Mouse (Mus musculus): ENCODE measurements around the gene Arhgap28.

- no peak for TF ChIP-seq TAL1 (conservative IDR thresholded peaks at IDR 0.05; ENCODE audit: low read depth, low read length)
- TF ChIP-seq CTCF (IDR thresholded peaks at IDR 0.05; ENCODE audit: low read depth, low read length), result no peak
- TF ChIP-seq GATA1 (IDR thresholded peaks at IDR 0.05; ENCODE audit: borderline replicate concordance, low read length), result no peak
- no peak for TF ChIP-seq GATA2 (IDR thresholded peaks at IDR 0.05; ENCODE audit: borderline replicate concordance, low read depth, low read length)
- no peak for TF ChIP-seq POLR2AphosphoS5 (IDR thresholded peaks at IDR 0.05; ENCODE audit: insufficient replicate concordance, low read depth, low read length)
Measured at GRCm38 (mm10) chr17:67866026-67866425, 137.9 kb downstream of the Arhgap28 start.

Data from G1E (cell line).